ENCODE assay signal across 10 mouse cellular contexts in the genomic region with DNA sequence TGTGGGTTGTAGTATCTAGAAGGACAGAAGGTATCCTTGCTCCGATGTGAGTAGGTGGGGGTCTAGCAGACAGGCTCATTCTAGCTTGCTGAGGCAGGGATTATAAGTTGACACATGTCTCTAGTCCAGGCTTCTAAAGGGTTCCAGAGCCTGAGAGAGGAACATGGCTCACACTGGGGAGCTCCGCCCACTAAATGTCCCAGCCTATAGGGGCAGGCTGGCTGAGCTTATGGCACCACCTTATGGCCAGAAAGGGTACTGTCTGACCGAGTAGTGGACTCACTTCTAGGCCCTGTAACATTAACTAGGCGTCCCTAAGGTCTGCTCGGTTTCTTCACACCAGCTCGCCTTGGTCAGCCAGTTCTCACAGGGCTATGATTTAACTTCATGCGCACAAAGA. TPM values are rescaled to one million over a fixed set of nuclear protein-coding genes. Genes with fewer than 3 reads are reported as not detected.
DNase-seq lines count a peak whose midpoint lies in the region; ATAC-seq and TF ChIP-seq lines count a peak whose summit lies in the region.
"Had no signal": no experiment of that assay in that cellular context is flagged by ENCODE, and none has a peak within 500 bp of the region (broad histone marks: within the 10 kb centered on the region; RNA-seq: fewer than 3 reads in every experiment).

No protein-coding gene starts in this region.

- H3K4me2 ChIP-seq in intestine, postnatal 0 days (replicated peaks; ENCODE audit: low read depth), result no peak overlapping the region
- H3K4me2 ChIP-seq in intestine, embryonic 15.5 days (replicated peaks), result no peak overlapping the region
- H3K4me2 ChIP-seq: embryonic facial prominence, embryonic 13.5 days; limb, embryonic 15.5 days had no signal

- H3K9me3 ChIP-seq in intestine, postnatal 0 days (ENCODE audit: control insufficient read depth), result no peaks in the 10 kb centered on the region
- no peaks in the 10 kb centered on the region for H3K9me3 ChIP-seq in intestine, embryonic 15.5 days
- H3K9me3 ChIP-seq in ES-Bruce4 (replicated peaks; ENCODE audit: control insufficient read depth, insufficient read depth, low read length, poor library complexity, severe bottlenecking), result peaks cover 4% of the 10 kb centered on the region; the same call in 1 of the 2 replicates
- H3K9me3 ChIP-seq: embryonic facial prominence, embryonic 13.5 days; limb, embryonic 15.5 days had no signal

- peaks cover 8% of the 10 kb centered on the region; the same call in 1 of the 2 replicates for H3K27me3 ChIP-seq in intestine, postnatal 0 days (replicated peaks; ENCODE audit: control insufficient read depth, insufficient read depth, low read length)
- peaks cover 17% of the 10 kb centered on the region; the same call in 1 of the 2 replicates for H3K27me3 ChIP-seq in intestine, embryonic 15.5 days (replicated peaks)
- peaks cover 5% of the 10 kb centered on the region; the same call in 1 of the 2 replicates for H3K27me3 ChIP-seq in ES-Bruce4 (ENCODE audit: control insufficient read depth, insufficient read depth, low read length, poor library complexity, severe bottlenecking)

- H3K9ac ChIP-seq in intestine, postnatal 0 days (ENCODE audit: low read depth, low read length), result no peak overlapping the region
- H3K9ac ChIP-seq in intestine, embryonic 15.5 days, result no peak overlapping the region
- H3K9ac ChIP-seq in ES-Bruce4 (ENCODE audit: low read depth, poor library complexity, severe bottlenecking), result no peak overlapping the region
- H3K9ac ChIP-seq: embryonic facial prominence, embryonic 13.5 days; limb, embryonic 15.5 days had no signal

- no peak overlapping the region for H3K4me3 ChIP-seq in intestine, postnatal 0 days (ENCODE audit: low read depth, low read length)
- no peak overlapping the region for H3K4me3 ChIP-seq in intestine, embryonic 15.5 days (replicated peaks)
- H3K4me3 ChIP-seq in ES-Bruce4 (ENCODE audit: low read depth, low read length), result no peak overlapping the region
- H3K4me3 ChIP-seq: embryonic facial prominence, embryonic 13.5 days; limb, embryonic 15.5 days had no signal

- H3K4me1 ChIP-seq in intestine, postnatal 0 days (replicated peaks; ENCODE audit: control insufficient read depth, insufficient read depth, low read length), result peaks cover 3% of the 10 kb centered on the region; the same call in 1 of the 2 replicates
- H3K4me1 ChIP-seq in intestine, embryonic 15.5 days (replicated peaks), result peaks cover 13% of the 10 kb centered on the region; the same call in 1 of the 2 replicates
- H3K4me1 ChIP-seq in ES-Bruce4 (ENCODE audit: control insufficient read depth, insufficient read depth, low read length), result no peaks in the 10 kb centered on the region

- 82% methylated on average over 7 of the region's 7 CpGs for WGBS in intestine, postnatal 0 days
- 69% methylated on average over 7 of the region's 7 CpGs for WGBS in intestine, embryonic 15.5 days

- no peak for TF ChIP-seq EP300 in ES-Bruce4 (IDR thresholded peaks at IDR 0.05; ENCODE audit: insufficient read depth, low read depth, low read length)

- no peaks in the 10 kb centered on the region for H3K36me3 ChIP-seq in intestine, postnatal 0 days (ENCODE audit: control insufficient read depth, insufficient read depth)
- H3K36me3 ChIP-seq in intestine, embryonic 15.5 days, result no peaks in the 10 kb centered on the region
- H3K36me3 ChIP-seq in ES-Bruce4 (ENCODE audit: control insufficient read depth, insufficient read depth, low read length, poor library complexity, severe bottlenecking), result no peaks in the 10 kb centered on the region
- H3K36me3 ChIP-seq: embryonic facial prominence, embryonic 13.5 days; limb, embryonic 15.5 days had no signal

- ATAC-seq in intestine, postnatal 0 days, result no peak
- no peak for ATAC-seq in intestine, embryonic 15.5 days

- TF ChIP-seq POLR2A in ES-Bruce4 (IDR thresholded peaks at IDR 0.05; ENCODE audit: insufficient read depth, low read length), result no peak

- H3K27ac ChIP-seq in intestine, postnatal 0 days (ENCODE audit: low read depth, low read length), result no peak overlapping the region
- H3K27ac ChIP-seq in intestine, embryonic 15.5 days, result no peak overlapping the region
- H3K27ac ChIP-seq in ES-Bruce4 (ENCODE audit: insufficient read depth, low read length), result no peak overlapping the region
- H3K27ac ChIP-seq: embryonic facial prominence, embryonic 13.5 days; limb, embryonic 15.5 days had no signal

- peak; percentile 85 for TF ChIP-seq CTCF in intestine, postnatal 0 days (IDR thresholded peaks at IDR 0.05; ENCODE audit: low read depth)
- peak; percentile 89 for TF ChIP-seq CTCF in ES-Bruce4 (IDR thresholded peaks at IDR 0.05; ENCODE audit: low read depth, low read length)

- DNase-seq in adrenal gland, postnatal 25 days, result peak; percentile 43
- peak; percentile 42 for DNase-seq in kidney, adult 9 months
- DNase-seq in lung, postnatal 4 days, result peak; percentile 47 to 75
- no peak for DNase-seq in Muller cell, postnatal 12 days (ENCODE audit: inconsistent ontology term)
- DNase-seq in left cerebral cortex, adult 8-10 months (ENCODE audit: low spot score in 2 of 2), result no peak

RNA-seq across cellular contexts. Expression of gene Stc2, which starts 3.6 kb away (rescaled TPM):
- polyA plus RNA-seq in intestine, postnatal 0 days (2015; fragmentation: Nextera tagmentation; extraction: Ambion mirVana), result 8.8 and 9.4 TPM in 2 replicates
- 8.5 and 8.9 TPM in 2 replicates for polyA plus RNA-seq in intestine, embryonic 15.5 days (2015; fragmentation: Nextera tagmentation; extraction: Ambion mirVana)
- 3.7 and 5.7 TPM in 2 replicates for polyA plus RNA-seq in ES-Bruce4 (2011; ENCODE audit: insufficient read depth, insufficient read length, low read depth, missing spikeins)
- total RNA-seq in adrenal gland, postnatal 25 days (2021), result 1.0 and 1.5 TPM in 2 replicates
- 1 to 10 TPM in 3 of 4 experiments, under 1 TPM in 1; 0.59 to 1.5 (median 1.4) TPM for total RNA-seq in left cerebral cortex, adult 8-10 months (2022)

Comparison
In these comparisons a context has a peak if more than half of its experiments do, and no peak if none do; other contexts are left out.
1. DNase-seq: peak in adrenal gland, postnatal 25 days (single experiment), kidney, adult 9 months (single experiment) and lung, postnatal 4 days (2 of 2); none in Muller cell, postnatal 12 days (single experiment) and left cerebral cortex, adult 8-10 months (0 of 2).